Mouse (Mus musculus) MEL (cell line): ENCODE data around the gene Gm42791.

ENCODE experiments used
- EP300 ChIP-seq, 2 experiments: IDR thresholded peaks; 2 replicates each; pipeline ENCODE4 v1.6.1; 2011; ENCODE audit warnings: improper control_type of control experiment in 2 of 2, low read length in 2 of 2, low read depth in 1 of 2, mild to moderate bottlenecking in 1 of 2
- MAX ChIP-seq: IDR thresholded peaks from 2 replicates; pipeline ENCODE4 v1.6.1; 2011; ENCODE audit warnings: low read length, improper control_type of control experiment

DNA sequence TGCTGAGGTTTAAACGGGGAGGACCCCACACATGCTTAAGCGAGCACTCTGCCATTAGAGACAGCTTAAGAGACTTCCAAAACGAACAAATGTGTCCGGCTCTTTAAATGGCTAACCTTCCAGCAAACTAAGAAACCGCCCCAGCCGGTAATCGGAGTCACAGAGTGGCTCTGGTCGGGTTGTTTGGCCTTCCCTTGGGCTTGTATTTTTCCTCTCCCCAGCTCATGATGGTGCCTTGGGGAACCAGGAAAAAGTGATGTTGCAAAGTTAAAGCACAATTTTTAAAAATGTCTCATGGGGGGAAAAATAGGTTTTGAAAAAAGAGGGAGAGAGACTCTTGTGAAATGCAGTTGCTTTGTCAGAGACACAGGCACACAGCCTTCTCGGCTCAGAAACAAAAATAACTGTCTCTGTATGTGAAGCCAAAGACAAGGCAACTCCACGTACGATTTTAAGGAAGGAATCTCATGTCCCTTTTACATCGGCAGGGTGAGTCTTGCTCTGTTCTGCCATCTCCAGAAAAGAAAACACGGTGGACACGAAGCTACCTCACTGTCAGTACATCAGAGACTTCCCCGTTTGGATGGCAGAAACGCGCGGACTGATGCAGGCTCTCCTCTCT is 25.2 kb upstream of the Gm42791 start:
- TF ChIP-seq MAX (no peak), EP300 (IDR thresholded peaks at IDR 0.05; ENCODE audit: low read depth in 1 of 2, low read length in 2 of 2) (no peak)
